Mouse (Mus musculus) myocyte (in vitro differentiated cells): Measurements from ENCODE around the gene Edaradd. TPM values are rescaled to one million over a fixed set of nuclear protein-coding genes. Genes with fewer than 3 reads are reported as not detected.

ENCODE experiments used
- H3K27me3 ChIP-seq: one replicate; pipeline ENCODE4 v1.6.1; 2011; ENCODE audit not compliant: control insufficient read depth, insufficient read depth, insufficient read length
- H3K36me3 ChIP-seq: one replicate; pipeline ENCODE4 v1.6.1; 2011; ENCODE audit not compliant: control insufficient read depth, insufficient read depth
- H3K4me2 ChIP-seq: one replicate; pipeline ENCODE4 v1.6.1; 2011; ENCODE audit warnings: low read depth, control low read depth
- H3K4me3 ChIP-seq: one replicate; pipeline ENCODE4 v1.5.1; 2011; ENCODE audit warnings: mild to moderate bottlenecking, control low read depth, moderate library complexity
- H3K79me2 ChIP-seq: one replicate; pipeline ENCODE4 v1.6.1; 2011; ENCODE audit not compliant: control insufficient read depth, insufficient read depth
- H3ac ChIP-seq: one replicate; pipeline ENCODE4 v1.6.1; 2011; ENCODE audit not compliant: control insufficient read depth, insufficient read length
- CEBPB ChIP-seq: IDR thresholded peaks from 2 replicates; pipeline ENCODE4 v1.6.1; 2011; ENCODE audit warnings: mild to moderate bottlenecking, moderate library complexity; ENCODE audit not compliant: poor library complexity, insufficient read depth, severe bottlenecking
- E2F4 ChIP-seq: IDR thresholded peaks from one replicate; pipeline ENCODE4 v1.6.1; 2011; ENCODE audit warnings: mild to moderate bottlenecking, control low read depth, moderate library complexity; ENCODE audit not compliant: insufficient read depth
- MAX ChIP-seq: IDR thresholded peaks from one replicate; pipeline ENCODE4 v1.6.1; 2011; ENCODE audit warnings: low read depth, mild to moderate bottlenecking, control low read depth
- MYOD1 ChIP-seq, 3 experiments: IDR thresholded peaks; one replicate each; pipeline ENCODE4 v1.6.1; 2011; ENCODE audit warnings: control low read depth in 2 of 3, low read depth in 2 of 3, mild to moderate bottlenecking in 2 of 3, moderate library complexity in 1 of 3; ENCODE audit not compliant: insufficient read length in 2 of 3, control insufficient read depth in 1 of 3
- MYOG ChIP-seq, 3 experiments: IDR thresholded peaks; one replicate each; pipeline ENCODE4 v1.6.1; 2011; ENCODE audit warnings: control low read depth in 2 of 3, low read depth in 2 of 3, mild to moderate bottlenecking in 2 of 3; ENCODE audit not compliant: insufficient read length in 2 of 3, control insufficient read depth in 1 of 3, insufficient read depth in 1 of 3
- POLR2A ChIP-seq: IDR thresholded peaks from one replicate; pipeline ENCODE4 v1.6.1; 2011; ENCODE audit warnings: low read depth, mild to moderate bottlenecking, control low read depth, moderate library complexity; ENCODE audit not compliant: insufficient read length
- POLR2AphosphoS2 ChIP-seq: IDR thresholded peaks from one replicate; pipeline ENCODE4 v1.6.1; 2011; ENCODE audit warnings: low read depth, control low read depth; ENCODE audit not compliant: insufficient read length
- REST ChIP-seq: IDR thresholded peaks from one replicate; pipeline ENCODE4 v1.6.1; 2011; ENCODE audit warnings: mild to moderate bottlenecking, control low read depth, moderate library complexity; ENCODE audit not compliant: insufficient read depth, insufficient read length
- SRF ChIP-seq: IDR thresholded peaks from one replicate; pipeline ENCODE4 v1.6.1; 2011; ENCODE audit warnings: low read depth; ENCODE audit not compliant: control insufficient read depth, insufficient read length
- TCF12 ChIP-seq: IDR thresholded peaks from one replicate; pipeline ENCODE4 v1.6.1; 2011; ENCODE audit warnings: mild to moderate bottlenecking, control low read depth; ENCODE audit not compliant: poor library complexity, insufficient read depth, severe bottlenecking
- TCF3 ChIP-seq: IDR thresholded peaks from one replicate; pipeline ENCODE4 v1.6.1; 2011; ENCODE audit warnings: low read depth, control low read depth; ENCODE audit not compliant: insufficient read length
- USF1 ChIP-seq: IDR thresholded peaks from one replicate; pipeline ENCODE4 v1.6.1; 2011; ENCODE audit warnings: low read depth, mild to moderate bottlenecking, control low read depth, moderate library complexity
- polyA plus RNA-seq: library from polyadenylated mRNA; unstranded; fragments of >200 nt; fragmentation: generic; extraction: Trizol; gene quantifications from one replicate; pipeline ENCODE4 v1.2.1, GENCODE M21; 2012; ENCODE audit warnings: missing spikeins

The Edaradd gene
- polyA plus RNA-seq, 1 experiment, result not detected

DNA sequence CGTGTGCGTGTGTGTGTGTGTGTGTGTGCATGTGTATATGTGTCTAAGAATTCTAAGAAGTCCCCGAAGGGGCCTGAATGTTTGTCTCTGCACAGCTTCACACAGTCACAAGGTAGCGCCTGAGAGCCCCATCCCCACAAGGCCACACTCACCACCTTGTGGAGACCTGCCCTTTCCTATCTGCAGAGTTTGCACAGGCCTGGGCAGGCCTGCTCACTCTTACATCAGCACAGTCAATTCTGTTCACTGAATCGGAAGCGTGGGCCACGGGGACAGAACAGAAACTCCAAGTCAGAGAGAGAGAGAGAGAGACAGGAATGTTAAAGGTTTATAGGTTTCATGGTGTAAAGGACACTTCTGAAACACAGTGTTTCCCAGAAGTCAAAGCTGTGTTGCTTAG, 34.6 kb downstream of the Edaradd start:
- TF ChIP-seq CEBPB (no peak), POLR2AphosphoS2 (no peak), E2F4 (no peak), MAX (no peak), POLR2A (no peak), REST (no peak), SRF (no peak), TCF12 (no peak), MYOD1 (IDR thresholded peaks at IDR 0.05; ENCODE audit: control insufficient read depth in 1 of 3, insufficient read length in 2 of 3, low read depth in 2 of 3) (no peak), TCF3 (no peak), USF1 (no peak), MYOG (IDR thresholded peaks at IDR 0.05; ENCODE audit: control insufficient read depth in 1 of 3, insufficient read depth in 1 of 3, insufficient read length in 2 of 3, low read depth in 2 of 3) (no peak)
- Histone ChIP-seq H3ac (no peak overlapping the region), H3K4me2 (no peak overlapping the region), H3K27me3 (peaks cover 6% of the 10 kb centered on the region), H3K4me3 (no peak overlapping the region), H3K36me3 (no peaks in the 10 kb centered on the region), H3K79me2 (no peaks in the 10 kb centered on the region)

DNA sequence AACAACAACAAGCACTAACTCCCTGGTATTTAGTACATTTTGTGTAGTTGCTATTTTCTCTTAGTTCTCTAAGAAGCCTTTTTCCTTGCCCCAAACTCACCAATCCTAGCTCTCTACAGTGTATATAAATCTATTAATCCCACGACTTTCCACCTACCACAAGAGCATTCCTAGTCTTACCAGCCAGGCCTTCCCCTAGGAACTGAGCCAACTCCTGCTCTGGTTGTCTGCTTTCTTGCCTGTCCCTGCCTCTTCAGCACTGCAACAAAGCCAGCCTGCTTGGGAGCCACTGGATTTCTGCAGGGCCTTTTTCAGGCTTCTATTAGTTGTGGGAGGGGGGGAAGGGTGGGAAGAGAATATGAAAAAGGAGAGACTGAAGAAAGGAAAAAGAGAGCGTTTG, 35.0 kb downstream of the Edaradd start:
- no peak for TF ChIP-seq E2F4
- no peak for TF ChIP-seq MYOG (IDR thresholded peaks at IDR 0.05; ENCODE audit: control insufficient read depth in 1 of 3, insufficient read depth in 1 of 3, insufficient read length in 2 of 3, low read depth in 2 of 3)
- no peak for TF ChIP-seq POLR2A
- TF ChIP-seq SRF, result no peak
- TF ChIP-seq USF1, result no peak
- TF ChIP-seq TCF3, result no peak
- no peak for TF ChIP-seq MYOD1 (IDR thresholded peaks at IDR 0.05; ENCODE audit: control insufficient read depth in 1 of 3, insufficient read length in 2 of 3, low read depth in 2 of 3)
- TF ChIP-seq REST, result no peak
- no peak for TF ChIP-seq TCF12
- no peak for TF ChIP-seq CEBPB
- no peaks in the 10 kb centered on the region for H3K79me2 ChIP-seq
- H3ac ChIP-seq, result no peak overlapping the region
- H3K36me3 ChIP-seq, result no peaks in the 10 kb centered on the region
- H3K4me2 ChIP-seq, result no peak overlapping the region
- H3K27me3 ChIP-seq, result peaks cover 6% of the 10 kb centered on the region
- H3K4me3 ChIP-seq, result no peak overlapping the region

DNA sequence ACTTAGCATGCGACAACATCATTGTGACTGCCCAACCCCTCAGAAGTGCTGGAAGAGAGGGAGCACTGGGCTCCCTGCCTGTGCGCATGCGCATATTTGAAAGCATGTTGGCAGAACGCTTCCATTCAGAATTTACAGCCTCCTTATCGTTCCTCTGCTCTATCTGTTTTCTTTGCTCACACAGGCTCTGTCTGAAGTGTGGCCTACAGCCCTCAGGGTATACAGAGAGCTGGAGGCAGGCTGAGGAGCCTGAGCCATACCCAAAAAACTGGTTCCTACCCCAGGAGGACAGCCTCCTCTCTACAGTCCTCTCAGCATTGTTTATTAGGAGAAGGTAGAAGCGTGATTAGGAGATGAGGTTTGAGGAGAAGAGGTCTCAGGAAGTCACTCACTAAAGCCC, 40.4 kb downstream of the Edaradd start:
- Histone ChIP-seq H3ac (no peak overlapping the region), H3K27me3 (peaks cover 6% of the 10 kb centered on the region), H3K79me2 (no peaks in the 10 kb centered on the region), H3K4me3 (no peak overlapping the region), H3K4me2 (no peak overlapping the region), H3K36me3 (no peaks in the 10 kb centered on the region)
- TF ChIP-seq TCF3 (no peak), POLR2A (no peak), E2F4 (no peak), USF1 (no peak), REST (no peak), POLR2AphosphoS2 (no peak), TCF12 (no peak), MAX (no peak), MYOD1 (IDR thresholded peaks at IDR 0.05; ENCODE audit: control insufficient read depth in 1 of 3, insufficient read length in 2 of 3, low read depth in 2 of 3) (no peak), MYOG (IDR thresholded peaks at IDR 0.05; ENCODE audit: control insufficient read depth in 1 of 3, insufficient read depth in 1 of 3, insufficient read length in 2 of 3, low read depth in 2 of 3) (no peak), SRF (no peak), CEBPB (no peak)

DNA sequence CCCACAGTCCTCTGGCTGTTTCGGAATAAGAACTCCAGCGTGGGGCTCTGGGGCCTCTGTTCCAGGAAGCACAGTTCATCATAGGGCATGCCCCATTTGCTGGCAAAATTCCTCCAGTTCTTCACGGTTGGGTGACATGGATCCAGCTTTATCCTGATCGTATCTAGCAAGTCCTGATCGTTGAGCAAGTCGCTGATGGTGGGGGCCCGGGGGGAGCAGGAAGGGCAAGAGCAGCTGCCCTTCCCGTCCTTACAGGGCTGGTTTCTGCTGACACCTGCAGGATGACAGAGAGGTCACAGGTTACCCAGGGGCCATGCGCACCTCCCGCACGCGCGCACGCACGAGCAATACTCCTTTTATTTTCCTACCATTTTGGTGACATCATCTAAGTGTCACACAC, 41.9 kb downstream of the Edaradd start:
- Histone ChIP-seq H3K79me2 (no peaks in the 10 kb centered on the region), H3K27me3 (peaks cover 6% of the 10 kb centered on the region), H3K4me3 (no peak overlapping the region), H3K4me2 (no peak overlapping the region), H3ac (no peak overlapping the region), H3K36me3 (no peaks in the 10 kb centered on the region)
- TF ChIP-seq TCF3 (no peak), POLR2AphosphoS2 (no peak), MYOG (IDR thresholded peaks at IDR 0.05; ENCODE audit: control insufficient read depth in 1 of 3, insufficient read depth in 1 of 3, insufficient read length in 2 of 3, low read depth in 2 of 3) (no peak), MYOD1 (IDR thresholded peaks at IDR 0.05; ENCODE audit: control insufficient read depth in 1 of 3, insufficient read length in 2 of 3, low read depth in 2 of 3) (no peak), E2F4 (no peak), REST (no peak), MAX (no peak), POLR2A (no peak), USF1 (no peak), TCF12 (no peak), SRF (no peak), CEBPB (no peak)
